Mouse (Mus musculus): ENCODE data around the gene Ccdc84. TPM values are rescaled to one million over a fixed set of nuclear protein-coding genes. Genes with fewer than 3 reads are reported as not detected.
"Not testable (repeated sequence)": the region's sequence is repeated elsewhere in the genome, so short reads cannot be mapped to it uniquely, and the experiment has no call there.

Gene Ccdc84
- 10 to 100 TPM; 23.0 to 28.7 TPM for total RNA-seq (2021)

DNA sequence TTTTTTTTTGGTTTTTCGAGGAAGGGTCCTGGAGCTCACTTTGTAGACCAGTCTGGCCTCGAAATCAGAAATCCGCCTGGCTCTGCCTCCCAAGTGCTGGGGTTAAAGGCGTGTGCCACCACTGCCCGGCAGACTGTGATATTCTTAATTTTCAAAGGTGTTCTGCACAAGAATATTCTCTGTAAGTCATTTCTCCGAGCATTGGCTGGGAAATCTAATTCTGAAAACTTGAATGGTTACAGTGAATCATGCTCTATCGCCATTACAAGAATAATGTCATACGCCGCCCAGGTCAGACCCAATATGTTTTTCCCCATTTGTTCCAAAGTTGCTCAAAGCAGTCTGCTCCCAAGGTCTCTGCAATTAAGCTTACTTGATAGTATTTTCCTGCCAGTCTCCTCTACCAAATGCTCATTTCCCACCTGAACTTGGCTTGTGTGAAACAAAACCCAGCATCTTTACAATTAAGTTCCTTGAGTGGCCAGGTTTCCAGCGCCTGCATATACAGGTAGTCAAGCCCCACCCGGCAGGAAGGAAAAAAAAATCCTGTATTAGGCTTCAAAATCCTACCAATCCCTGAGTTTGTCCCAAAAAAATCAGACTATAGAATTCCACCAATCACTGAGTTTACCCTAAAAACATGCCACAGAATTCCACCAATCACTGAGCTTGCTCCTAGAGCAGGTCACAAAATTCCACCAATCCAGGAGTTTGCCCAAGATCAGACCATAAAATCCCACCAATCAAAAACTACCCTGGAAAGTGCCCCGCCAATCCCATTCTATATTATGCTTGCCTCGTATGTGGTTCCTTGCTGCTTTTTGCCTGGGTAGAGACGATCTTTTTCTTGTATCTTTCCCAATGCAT, at the start of gene Ccdc84:
Gene Ccdc84 (minus strand): TSS at position 51 of the 867 bp plus-strand sequence.
- no peak for DNase-seq

DNA sequence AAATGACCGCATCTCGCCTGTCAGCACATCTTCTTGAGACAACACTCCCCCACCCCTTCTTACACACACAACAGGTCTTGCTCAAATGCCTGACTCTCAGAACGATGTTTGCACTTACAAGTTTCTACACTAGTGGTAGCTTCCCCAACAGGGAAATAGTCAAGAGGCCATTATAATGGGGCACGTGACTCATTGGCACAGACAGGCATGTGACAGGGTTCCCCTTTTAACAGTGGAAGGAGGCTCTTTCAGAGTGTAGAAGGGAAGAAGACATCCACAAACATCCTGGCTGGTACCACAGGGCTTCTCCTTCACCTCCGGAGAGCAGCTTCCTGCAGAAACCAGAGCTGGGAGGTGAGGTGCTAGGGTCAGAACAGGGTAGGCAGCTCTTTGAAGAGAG, 43.6 kb upstream of the Ccdc84 start:
- no peak for DNase-seq

DNA sequence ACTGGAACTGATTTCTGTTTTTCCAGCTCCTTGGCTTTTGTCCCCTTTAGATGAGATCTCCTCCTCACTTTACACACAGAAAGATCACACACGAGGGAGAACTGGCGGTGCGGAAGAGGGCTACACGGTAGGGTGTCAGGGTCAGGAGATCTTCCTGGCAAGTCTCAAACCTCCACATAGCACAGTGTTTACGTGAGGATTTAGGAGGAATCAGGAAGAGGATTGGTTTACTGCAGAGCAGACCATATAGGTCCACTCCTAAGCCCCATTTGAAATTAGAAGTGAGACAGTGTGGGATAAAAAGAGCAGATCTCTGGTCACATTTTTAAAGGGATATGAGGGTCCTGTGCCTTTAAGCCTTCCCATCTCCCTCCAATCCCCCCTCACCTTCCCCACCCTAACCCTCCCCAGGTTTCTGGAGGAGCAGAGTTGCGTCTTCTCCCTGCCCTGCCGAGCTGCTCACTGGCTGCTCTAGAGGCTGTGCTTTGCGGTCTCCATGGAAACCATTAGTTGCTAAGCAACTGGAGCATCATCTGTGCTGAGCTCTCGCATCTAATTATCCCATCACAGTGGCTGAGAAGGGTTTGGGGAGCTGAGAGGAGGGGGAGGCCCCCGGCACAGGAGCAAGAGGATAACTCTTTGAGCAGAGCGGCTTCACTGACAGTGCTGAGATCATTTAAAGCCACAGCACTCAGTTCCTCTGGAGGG, 38.8 kb upstream of the Ccdc84 start:
- DNase-seq = peak; percentile 82 to 83

DNA sequence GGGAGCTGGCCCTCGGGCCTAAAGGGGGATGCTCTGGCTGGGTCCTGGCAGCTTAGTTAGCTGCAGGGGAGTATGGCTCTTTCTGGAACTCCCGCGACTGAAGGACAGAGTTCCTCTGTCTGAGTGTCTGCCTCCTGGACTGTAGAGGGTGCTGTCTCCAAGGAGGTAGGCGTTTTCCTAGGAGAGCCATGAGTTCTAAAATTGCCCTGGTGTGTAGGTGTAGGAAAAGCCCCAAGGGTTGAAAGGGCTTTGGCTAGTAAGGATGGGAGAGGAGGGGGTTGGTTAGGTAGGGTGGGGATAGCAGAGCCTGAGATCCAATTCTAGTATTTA, 36.5 kb upstream of the Ccdc84 start, which contains the start of gene Upk2:
Gene Upk2 (minus strand): TSS at position 86 of the 330 bp plus-strand sequence.
- DNase-seq = no peak

DNA sequence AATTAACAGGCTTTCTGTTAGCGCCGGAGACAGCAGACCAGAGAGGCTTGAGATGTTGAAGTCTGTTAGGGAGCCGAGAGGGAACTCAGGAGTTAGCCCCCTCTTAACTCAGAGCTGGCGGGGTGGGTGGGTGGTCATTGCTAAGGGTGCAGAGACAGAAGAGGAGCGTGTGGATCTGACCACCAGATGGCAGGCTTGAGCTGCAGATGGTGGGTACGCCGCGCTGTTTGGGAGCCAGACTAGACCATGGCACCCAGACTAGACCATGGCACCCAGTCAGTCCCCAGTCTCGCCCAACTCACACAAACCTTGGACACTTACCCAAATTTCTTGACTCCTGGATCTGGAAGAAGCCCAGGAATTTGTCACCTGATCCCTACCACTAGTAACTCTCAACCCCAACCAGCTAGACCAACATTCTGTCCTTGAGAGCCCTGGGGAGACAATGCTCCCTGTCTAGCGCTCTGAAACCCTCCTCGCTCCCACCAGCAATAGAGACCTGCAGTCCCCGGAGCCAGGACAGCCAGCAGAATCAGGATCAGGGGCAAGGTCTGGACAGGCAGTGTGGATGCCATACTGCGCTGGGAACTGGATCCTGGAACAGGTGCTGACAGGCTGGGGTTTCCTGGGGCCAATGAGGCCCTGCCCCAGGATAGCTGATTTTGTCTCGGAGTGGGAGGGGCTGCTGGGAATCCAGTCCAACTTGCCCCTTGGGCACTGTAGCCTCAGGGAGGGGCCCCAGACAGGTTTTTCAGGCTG, 35.9 kb upstream of the Ccdc84 start:
- DNase-seq = peak; percentile 81 to 87

DNA sequence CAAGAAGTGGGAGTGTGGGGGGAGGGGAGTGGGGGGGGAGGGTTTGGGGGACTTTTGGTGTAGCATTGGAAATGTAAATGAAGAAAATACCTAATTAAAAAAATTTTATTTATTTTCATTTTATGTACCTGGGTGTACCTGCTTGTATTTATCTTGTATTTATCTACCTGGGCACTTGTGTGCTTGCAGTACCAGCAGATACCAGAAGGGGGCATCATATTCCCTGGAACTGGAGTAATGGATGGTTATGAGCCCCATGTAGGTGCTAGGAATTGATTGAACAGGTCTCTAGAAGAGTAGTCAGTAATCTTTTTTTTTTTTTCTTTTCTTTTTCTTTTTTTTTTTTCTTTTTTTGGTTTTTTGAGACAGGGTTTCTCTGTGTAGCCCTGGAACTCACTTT, 32.0 kb upstream of the Ccdc84 start:
- DNase-seq = no peak

DNA sequence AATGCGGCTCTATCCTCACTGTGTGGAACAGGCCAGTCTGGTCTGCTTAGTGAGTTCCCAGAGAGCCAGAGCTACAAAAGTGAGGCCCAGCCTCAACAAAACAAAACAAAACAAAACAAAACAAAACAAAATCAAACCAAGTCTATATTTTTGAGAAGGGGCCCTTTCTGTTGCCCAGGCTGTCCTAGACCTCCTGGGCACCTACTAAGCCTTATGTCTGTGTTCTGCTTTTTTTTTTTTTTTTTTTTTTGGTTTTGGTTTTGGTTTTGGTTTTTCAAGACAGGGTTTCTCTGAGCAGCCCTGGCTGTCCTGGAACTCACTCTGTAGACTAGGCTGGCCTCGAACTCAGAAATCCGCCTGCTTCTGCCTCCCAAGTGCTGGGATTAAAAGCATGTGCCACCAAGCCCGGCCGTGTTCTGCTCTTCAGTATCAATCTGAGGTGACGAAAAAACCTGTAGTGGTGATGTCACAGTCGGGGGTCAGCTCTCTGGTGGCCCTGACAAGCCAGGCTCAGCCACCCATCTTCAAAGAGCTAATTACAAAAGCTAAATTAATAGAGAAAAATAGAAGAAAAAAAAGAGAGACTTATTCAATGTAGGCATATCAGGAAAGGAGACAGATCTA, 26.1 kb upstream of the Ccdc84 start:
- DNase-seq = not testable (repeated sequence)

DNA sequence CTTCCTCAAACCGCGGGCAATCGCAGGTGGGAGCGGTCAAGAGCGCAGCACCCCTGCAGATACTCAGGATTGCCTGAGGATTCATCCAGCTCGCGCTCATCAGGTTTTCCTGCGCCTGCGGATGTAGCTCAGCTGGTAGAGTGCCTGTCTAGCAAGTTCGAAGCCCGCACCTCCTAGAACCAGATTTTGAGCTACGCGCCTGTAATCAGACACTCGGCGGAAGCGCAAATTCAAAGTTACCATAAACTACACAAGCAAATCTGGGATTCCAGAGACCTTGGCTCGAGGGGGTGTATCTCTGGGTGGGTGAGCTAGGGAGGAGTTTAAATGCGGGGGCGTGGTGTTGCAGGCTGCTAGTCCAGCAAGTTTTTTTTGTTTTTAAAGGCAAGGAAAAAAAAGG, 22.6 kb upstream of the Ccdc84 start, which contains the start of gene Foxr1:
Gene Foxr1 (minus strand): TSS at position 176 of the 400 bp plus-strand sequence.
- no peak for DNase-seq

DNA sequence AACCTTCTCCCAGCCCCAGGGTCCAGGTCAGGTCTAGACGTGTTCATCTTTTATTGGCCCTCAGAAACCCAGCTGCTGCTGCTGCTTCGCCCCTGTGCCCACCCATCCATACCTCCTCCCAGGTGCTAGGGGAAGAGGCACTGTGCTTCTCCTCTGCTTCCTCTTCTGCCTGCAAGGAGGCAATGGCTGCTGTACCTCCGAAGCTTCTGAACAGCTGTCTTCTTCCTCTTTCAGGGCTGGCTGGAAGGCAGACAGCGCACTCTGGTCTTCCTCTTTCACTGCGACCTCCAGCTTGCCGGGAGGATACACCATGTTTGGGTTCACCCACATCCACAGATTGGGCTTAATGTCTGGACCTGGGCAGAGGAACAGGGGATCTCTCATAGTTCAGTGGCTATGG, 17.4 kb upstream of the Ccdc84 start:
- no peak for DNase-seq

DNA sequence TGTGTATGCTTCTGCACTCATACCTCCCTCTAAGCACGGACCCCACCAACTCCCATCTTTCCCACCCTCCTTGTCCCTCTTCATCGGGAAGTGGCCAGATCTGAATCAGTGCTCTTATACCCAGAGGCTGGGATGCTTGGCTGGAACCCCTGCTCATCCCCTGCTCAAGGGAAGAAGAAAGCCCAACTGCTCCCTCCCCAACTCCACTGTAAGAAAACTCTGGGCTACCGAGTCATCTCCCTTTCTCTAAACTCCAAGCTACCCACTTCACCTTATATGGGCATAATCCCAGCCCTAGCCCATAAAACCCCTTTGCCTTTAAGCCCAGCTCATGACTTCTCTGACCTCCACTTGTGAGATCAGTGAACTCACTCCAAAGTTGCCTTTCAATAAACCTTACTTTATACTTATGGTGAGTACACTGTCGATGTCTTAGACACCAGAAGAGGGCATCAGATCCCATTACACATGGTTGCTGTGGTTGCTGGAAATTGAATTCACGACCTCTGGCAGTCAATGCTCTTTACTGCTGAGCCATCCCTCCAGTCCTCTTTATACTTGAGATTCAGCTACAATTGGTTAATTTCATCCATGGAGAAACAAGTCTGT, 14.3 kb upstream of the Ccdc84 start:
- DNase-seq = no peak

DNA sequence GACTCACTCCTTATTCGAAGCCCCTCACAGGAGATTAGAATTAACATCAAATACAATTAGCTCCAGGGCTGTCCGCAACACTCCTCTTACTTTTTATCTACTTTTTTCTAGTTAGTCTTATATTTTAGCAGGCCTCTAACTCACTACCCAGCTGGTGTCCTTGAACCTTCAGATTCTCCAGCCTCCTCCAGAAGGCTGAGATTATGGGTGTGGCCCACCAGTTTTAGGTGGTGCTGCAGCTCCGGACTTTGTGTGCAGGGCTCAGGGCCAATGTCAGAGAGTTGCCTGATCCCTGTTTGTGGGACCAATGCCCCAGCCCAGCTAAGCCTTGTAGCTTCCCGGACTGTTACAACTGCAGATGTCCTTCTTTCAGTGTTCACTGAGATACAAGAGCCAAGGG, 5.2 kb upstream of the Ccdc84 start:
- DNase-seq = no peak

DNA sequence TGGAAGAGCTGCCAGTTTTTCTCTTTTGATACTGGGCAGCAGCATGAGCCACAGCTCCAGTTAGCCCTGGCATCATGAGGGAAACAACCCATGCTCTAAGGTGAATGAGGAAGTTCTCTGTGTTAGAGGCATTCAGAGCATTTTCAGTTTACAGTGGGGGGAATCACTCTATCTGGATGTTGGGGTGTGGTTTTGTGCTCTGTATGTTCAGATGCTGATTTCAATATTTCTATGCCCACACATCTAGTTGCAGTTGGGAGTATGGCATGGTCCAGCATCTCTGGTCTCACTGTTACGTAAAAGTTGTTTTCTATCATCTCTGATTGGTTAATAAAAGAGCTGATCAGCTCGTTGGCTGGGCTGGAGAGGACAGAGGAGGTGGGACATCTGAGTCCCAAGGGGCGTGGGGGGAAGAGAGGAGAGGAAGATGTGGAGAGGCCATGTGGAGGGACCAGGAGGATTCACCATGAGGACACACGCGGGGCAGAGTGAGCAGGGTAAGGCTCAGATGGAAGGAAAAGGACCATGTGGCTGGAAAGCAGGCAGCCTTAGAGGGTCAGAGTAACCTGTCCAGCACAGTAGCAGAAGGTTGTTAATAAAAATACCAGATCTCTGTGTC, 2.0 kb upstream of the Ccdc84 start:
- no peak for DNase-seq

DNA sequence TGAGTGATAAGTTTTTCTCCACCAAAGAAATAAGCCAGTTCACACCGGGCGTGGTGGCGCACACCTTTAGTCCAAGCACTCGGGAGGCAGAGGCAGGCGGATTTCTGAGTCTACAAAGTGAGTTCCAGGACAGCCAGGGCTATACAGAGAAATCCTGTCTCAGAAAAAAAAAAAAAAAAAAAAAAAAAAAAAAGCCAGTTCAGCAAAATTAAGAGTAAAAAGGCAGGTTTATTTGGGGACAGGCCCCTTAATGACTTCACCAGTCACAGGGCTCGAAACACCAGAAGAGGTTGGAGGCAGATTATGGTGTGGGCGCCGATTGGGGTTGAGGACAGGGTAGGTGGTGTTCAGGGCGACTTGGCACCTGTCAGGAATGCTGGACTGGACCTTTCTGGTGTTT, 1.4 kb upstream of the Ccdc84 start:
- not testable (repeated sequence) for DNase-seq

DNA sequence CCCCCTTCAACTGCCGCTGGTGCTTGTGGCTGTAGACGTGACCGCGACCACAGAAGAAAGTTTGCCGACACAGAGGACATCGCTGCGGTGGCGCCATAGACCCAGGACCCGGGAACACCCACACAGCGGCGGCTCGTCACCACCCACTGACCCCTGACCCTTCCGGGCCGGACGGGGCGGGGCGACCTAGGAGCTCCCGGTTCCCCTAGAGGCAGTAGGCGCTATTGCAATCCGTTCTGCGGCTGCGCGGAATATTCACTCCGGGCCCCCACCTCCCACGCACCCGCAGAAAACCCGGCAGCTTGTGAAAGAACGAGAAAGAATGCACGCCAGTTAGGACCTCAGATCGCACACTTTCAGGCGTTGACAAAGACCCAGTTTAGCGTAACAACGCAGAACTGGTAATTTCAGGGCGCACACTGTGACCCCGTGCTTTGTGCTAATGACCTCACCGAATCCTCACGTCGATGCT, 441 bp downstream of the Ccdc84 start:
- DNase-seq = peak; percentile 94 to 95

DNA sequence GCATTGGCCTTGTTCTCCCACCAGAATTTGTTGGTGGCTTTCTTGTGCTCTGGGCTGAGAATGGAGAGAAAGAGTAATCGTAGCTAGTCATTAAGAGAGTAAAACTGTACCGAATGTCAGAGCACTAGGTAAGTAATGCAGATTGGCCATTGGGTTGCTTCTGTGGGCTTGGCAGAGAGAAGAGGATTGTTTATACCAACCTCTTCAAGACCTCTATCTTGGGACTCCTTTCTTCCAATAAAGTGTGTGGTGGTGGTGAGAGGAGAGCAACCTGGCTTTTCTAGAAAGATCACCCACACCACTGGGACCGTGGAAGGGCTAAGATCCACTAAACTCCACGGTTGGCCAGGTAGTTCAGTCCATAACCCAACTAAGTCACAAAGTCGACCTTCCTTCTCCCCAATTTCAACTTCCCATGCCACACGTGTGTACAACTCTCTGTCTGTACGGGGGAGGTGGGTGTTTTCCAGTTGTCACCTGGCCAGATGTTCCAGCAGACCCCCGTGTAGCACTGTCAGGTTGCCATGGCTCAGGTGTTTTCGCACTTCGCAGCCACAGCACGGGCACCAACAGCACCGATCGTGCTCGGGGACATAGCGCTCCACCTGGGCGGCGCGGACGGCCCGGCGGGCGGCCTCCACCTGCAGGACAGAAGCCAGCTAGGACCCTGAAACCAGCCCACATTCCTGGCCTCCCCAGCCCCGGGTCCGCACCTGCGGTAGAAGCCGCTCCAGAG, 1.0 kb downstream of the Ccdc84 start:
- no peak for DNase-seq

DNA sequence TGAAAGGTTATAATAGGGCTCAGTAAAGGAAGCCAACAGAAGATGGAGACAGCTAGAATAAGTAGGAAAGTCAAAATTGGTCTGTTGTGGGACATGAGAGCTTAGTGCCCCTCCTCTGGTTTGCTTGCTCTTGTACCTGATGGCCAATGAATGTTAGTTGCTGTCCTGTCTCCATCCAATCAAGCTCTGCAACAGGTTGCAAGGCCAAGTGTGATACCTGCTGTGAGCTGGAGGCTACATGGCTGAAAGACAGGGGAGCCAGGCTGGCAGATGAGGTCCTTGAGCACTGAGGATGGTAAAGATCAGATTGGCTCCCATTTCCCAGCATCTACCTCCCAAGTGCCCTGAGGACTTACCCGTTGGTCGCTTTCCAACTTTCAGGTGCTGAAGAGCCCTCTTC, 5.6 kb downstream of the Ccdc84 start:
- DNase-seq = no peak

DNA sequence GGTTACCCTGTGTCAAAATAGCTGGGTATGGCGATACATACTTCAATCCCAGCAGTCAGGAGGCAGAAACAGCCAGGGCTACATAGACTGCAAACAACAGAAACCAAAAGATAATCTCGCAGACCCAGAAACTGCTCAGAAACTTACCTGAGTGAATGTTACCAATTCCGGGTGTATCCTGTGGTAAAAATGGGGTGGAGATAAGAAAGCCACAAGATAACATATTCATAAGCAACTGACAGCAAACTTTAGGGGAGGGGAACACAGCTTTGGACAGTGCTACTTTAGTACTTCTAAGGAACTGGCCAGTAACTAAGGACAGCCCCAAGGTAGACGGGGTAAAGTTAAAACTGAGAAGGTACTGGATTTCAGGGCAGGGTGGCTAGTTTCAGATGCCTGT, 6.1 kb downstream of the Ccdc84 start:
- DNase-seq = no peak

DNA sequence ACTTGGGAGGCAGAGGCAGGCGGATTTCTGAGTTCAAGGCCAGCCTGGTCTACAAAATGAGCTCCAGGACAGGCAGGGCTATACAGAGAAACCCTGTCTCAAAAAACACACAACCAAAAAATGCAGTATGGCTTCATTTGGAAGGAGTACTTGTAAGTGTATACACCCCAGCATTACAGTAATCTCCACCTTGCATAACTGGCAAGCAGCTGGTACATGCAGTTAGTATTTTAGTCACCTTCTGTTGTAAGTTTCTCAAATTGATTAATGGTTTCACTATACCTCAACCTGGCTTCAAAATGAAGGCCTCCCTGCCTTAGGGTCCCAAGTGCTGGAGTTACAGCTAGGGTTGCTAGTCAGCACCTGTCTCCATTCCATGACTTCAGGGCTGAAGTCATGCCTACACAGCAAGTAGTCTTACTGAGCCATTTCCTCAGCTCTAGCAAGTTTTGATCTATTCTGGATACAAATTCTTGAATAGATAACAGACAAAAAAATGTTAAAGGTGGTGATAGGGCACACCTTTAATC, 6.7 kb downstream of the Ccdc84 start:
- DNase-seq = no peak

DNA sequence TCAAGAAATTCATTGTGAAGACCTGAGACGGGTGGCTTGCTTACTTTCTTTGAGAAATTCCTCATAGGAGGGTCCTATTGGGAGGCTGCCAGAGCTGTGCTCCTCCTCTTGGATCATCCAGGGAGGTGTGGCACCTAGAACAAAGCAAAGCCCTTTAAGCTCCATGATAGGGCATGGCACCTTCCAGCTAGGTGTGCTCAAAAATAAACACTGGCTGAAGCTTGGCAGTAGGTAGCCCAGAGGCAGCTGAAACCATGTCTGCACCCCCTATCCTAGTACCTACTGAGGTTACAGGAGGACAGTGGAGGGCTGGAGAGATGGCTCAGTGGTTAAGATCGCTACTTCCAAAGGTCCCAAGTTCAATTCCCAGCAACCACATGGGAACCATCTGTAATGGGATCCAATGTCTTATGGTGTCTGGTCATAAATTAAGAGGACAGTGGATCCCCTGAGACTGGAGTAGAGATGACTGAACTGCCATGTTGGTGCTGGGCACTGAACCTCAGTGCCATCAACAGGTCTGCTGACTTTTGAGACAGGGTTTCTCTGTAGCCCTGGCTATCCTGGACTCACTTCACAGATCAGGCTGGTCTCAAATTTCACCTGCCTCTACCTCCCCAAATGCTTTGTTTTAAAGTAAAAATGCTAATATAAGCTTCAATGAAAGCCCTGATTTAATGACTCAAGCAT, 7.6 kb downstream of the Ccdc84 start:
- no peak for DNase-seq

DNA sequence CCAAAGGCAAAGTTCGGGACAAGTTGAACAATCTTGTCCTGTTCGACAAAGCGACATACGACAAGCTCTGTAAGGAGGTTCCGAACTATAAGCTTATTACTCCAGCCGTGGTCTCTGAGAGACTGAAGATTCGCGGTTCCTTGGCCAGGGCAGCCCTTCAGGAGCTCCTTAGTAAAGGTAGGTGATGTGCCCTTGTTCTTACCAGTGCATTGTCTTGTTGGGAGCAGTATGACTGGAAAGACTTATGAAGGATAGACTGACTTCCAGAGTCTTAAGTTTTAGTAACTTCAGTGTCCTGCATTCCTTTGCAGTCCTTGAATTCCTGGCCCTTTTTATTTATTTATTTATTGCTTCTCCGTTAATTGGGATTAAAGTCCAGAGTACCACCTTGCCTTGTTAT, 9.7 kb downstream of the Ccdc84 start:
- DNase-seq = not testable (repeated sequence)
